Mouse (Mus musculus): ENCODE measurements around the gene B4galt5. TPM values are rescaled to one million over a fixed set of nuclear protein-coding genes. Genes with fewer than 3 reads are reported as not detected.

Gene B4galt5
- polyA plus RNA-seq, 1 experiment from 2014 or later = 14.8 TPM

DNA sequence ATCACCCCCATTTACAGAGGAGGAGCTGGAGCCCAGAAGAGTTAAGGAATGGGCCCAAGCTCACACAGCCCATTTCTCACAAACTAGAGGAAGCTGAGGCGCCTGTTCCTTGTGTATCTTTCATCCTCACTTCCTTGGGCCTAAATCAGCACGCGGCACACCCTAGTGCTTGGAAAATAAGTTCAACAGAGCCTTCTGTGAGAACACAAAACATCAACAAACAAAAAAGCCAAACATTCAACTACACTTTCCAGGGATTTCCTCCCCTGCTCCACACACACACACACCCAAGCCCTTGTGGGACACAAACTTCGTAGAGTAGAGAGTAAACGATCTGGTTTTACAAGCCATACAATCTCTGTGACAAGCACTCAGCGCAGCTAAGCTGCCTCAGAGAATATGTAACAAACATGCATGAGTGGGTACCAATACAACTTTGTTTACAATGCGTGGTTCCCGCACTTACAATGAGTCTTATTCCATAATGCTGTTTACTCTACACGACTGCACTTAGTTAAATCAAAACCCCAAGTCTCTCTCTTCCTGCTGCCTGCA lies 5.7 kb upstream of the B4galt5 start:
- H3K4me3 ChIP-seq = no peak overlapping the region
- H3K4me1 ChIP-seq = peaks cover 6% of the 10 kb centered on the region
- H3K9ac ChIP-seq = no peak overlapping the region
- 66% methylated on average over 9 of the region's 9 CpGs for WGBS
- no peak overlapping the region for H3K27ac ChIP-seq
- H3K9me3 ChIP-seq = no peaks in the 10 kb centered on the region
- no peak for ATAC-seq (ENCODE audit: insufficient number of reproducible peaks, low FRiP score, low TSS enrichment, low read depth)
- H3K27me3 ChIP-seq = no peaks in the 10 kb centered on the region
- no peak overlapping the region for H3K4me2 ChIP-seq
- no peaks in the 10 kb centered on the region for H3K36me3 ChIP-seq

GRCm38 (mm10) chr2:167354046-167354445 lies 5.1 kb upstream of the B4galt5 start:
- no peaks in the 10 kb centered on the region for H3K9me3 ChIP-seq
- no peak overlapping the region for H3K9ac ChIP-seq
- no peak overlapping the region for H3K27ac ChIP-seq
- no peak overlapping the region for H3K4me2 ChIP-seq
- no peaks in the 10 kb centered on the region for H3K36me3 ChIP-seq
- H3K4me1 ChIP-seq = peaks cover 8% of the 10 kb centered on the region
- H3K27me3 ChIP-seq = no peaks in the 10 kb centered on the region
- WGBS = 86% methylated on average over 8 of the region's 8 CpGs
- no peak for ATAC-seq (ENCODE audit: insufficient number of reproducible peaks, low FRiP score, low TSS enrichment, low read depth)
- no peak overlapping the region for H3K4me3 ChIP-seq

- no peak for ATAC-seq (ENCODE audit: insufficient number of reproducible peaks, low FRiP score, low TSS enrichment, low read depth)
- no peak overlapping the region for H3K9ac ChIP-seq
- peaks cover 16% of the 10 kb centered on the region for H3K4me1 ChIP-seq
- H3K36me3 ChIP-seq = no peaks in the 10 kb centered on the region
- no peak overlapping the region for H3K4me2 ChIP-seq
- no peaks in the 10 kb centered on the region for H3K27me3 ChIP-seq
- H3K4me3 ChIP-seq = no peak overlapping the region
- whole genome bisulfite sequencing = 70% methylated on average over 6 of the region's 6 CpGs
- H3K9me3 ChIP-seq = no peaks in the 10 kb centered on the region
- H3K27ac ChIP-seq = no peak overlapping the region
Measured at GRCm38 (mm10) chr2:167352496-167352895, 3.5 kb upstream of the B4galt5 start.

GRCm38 (mm10) chr2:167351371-167351951 lies 2.5 kb upstream of the B4galt5 start:
- Histone ChIP-seq H3K4me3 (no peak overlapping the region), H3K9me3 (no peaks in the 10 kb centered on the region), H3K9ac (no peak overlapping the region), H3K27ac (no peak overlapping the region), H3K4me1 (peaks cover 18% of the 10 kb centered on the region), H3K27me3 (no peaks in the 10 kb centered on the region), H3K4me2 (no peak overlapping the region), H3K36me3 (no peaks in the 10 kb centered on the region)
- no peak for ATAC-seq (ENCODE audit: insufficient number of reproducible peaks, low FRiP score, low TSS enrichment, low read depth)
- WGBS = 30% methylated on average over 9 of the region's 9 CpGs

DNA sequence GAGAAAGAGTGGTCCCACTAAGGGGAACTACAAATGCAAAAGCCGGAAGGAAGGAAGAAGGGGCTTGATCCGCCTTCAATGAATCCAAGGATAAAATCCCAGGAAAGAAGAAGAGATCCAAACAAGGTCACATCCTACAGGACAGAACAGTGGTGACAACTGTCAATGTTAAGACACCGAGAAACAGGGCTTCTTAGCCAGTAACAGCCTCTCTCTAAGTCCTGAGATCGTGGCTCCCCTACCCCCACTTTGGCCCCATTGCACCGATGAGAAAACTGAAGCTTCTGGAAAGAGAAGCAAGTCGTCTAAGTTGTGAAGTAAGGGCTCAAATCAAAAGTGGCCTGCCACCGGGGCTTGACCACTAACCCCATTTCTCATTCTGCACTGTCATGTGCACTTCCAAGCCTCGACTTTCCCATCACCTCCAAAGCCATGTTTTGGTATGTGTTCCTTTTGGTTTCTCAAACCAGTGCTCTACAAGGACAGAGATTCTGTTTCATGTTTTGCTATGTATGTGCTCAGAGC lies 1.2 kb upstream of the B4galt5 start:
- Histone ChIP-seq H3K4me3 (peak overlapping the region; percentile 84; the same call in 1 of the 2 replicates), H3K4me1 (peaks cover 18% of the 10 kb centered on the region), H3K4me2 (peak overlapping the region; percentile 87; the same call in 1 of the 2 replicates), H3K27me3 (no peaks in the 10 kb centered on the region), H3K9me3 (no peaks in the 10 kb centered on the region), H3K36me3 (no peaks in the 10 kb centered on the region), H3K27ac (no peak overlapping the region), H3K9ac (no peak overlapping the region)
- 60% methylated on average over 8 of the region's 8 CpGs for WGBS
- no peak for ATAC-seq (ENCODE audit: insufficient number of reproducible peaks, low FRiP score, low TSS enrichment, low read depth)

DNA sequence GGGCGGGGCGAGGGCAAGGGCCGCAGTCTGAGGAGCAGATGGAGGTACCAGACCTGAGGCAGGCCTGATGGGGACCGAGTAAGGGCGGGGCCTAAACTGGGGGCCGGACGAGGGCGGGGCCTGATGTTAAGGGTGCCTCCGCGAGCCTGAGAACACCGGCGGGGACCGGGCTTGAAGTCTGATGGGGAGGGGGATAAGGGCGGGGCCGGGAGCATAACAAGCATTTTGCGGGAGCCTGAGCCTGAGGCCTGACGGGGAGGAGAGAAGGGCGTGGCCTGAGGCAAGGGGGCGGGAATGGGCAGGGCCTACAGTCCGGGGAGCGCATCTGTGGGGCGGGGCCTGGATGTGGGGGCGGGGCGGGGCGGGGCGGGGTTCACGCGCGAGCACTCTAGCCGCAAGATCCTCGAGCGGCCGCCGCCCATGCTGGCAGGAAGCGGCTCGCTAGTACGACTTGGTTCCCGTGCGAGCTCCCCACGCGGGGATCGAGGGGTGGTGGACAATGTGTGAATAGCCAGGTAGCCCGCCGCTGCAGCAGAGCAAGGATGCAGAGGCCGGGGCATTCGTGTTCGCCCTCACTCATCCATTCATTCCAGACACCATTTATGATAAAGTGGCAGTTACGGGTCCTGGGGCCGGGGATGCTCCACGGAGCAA lies 427 bp upstream of the B4galt5 start:
- peak overlapping the region; percentile 84 for H3K4me3 ChIP-seq

GRCm38 (mm10) chr2:167347991-167348375 lies 1.0 kb downstream of the B4galt5 start:
- Histone ChIP-seq H3K27me3 (no peaks in the 10 kb centered on the region), H3K4me3 (peak overlapping the region; percentile 84), H3K4me2 (peak overlapping the region; percentile 87), H3K27ac (no peak overlapping the region), H3K9ac (peak overlapping the region; percentile 72), H3K36me3 (no peaks in the 10 kb centered on the region), H3K4me1 (peaks cover 18% of the 10 kb centered on the region), H3K9me3 (no peaks in the 10 kb centered on the region)
- WGBS = 7% methylated on average over 11 of the region's 11 CpGs
- no peak for ATAC-seq (ENCODE audit: insufficient number of reproducible peaks, low FRiP score, low TSS enrichment, low read depth)

More for the DNA sequence above, 427 bp upstream of the B4galt5 start:
- H3K9ac ChIP-seq = no peak overlapping the region
- no peak overlapping the region for H3K27ac ChIP-seq
- ATAC-seq (ENCODE audit: insufficient number of reproducible peaks, low FRiP score, low TSS enrichment, low read depth) = peak; percentile 98
- H3K9me3 ChIP-seq = no peaks in the 10 kb centered on the region
- WGBS = under 1% methylated on average over 49 of the region's 50 CpGs
- H3K27me3 ChIP-seq = no peaks in the 10 kb centered on the region
- H3K4me2 ChIP-seq = peak overlapping the region; percentile 87
- peaks cover 18% of the 10 kb centered on the region for H3K4me1 ChIP-seq
- H3K36me3 ChIP-seq = no peaks in the 10 kb centered on the region

- 77% methylated on average over 4 of the region's 4 CpGs for WGBS
- Histone ChIP-seq H3K9me3 (no peaks in the 10 kb centered on the region), H3K27me3 (no peaks in the 10 kb centered on the region), H3K4me2 (peak overlapping the region; percentile 87), H3K4me3 (peak overlapping the region; percentile 84; the same call in 1 of the 2 replicates), H3K9ac (no peak overlapping the region), H3K36me3 (no peaks in the 10 kb centered on the region), H3K27ac (no peak overlapping the region), H3K4me1 (peaks cover 18% of the 10 kb centered on the region)
- no peak for ATAC-seq (ENCODE audit: insufficient number of reproducible peaks, low FRiP score, low TSS enrichment, low read depth)
Measured at GRCm38 (mm10) chr2:167347361-167347760, 1.6 kb downstream of the B4galt5 start.

- no peaks in the 10 kb centered on the region for H3K27me3 ChIP-seq
- no peaks in the 10 kb centered on the region for H3K9me3 ChIP-seq
- WGBS = 42% methylated on average over 7 of the region's 7 CpGs
- no peak overlapping the region for H3K9ac ChIP-seq
- H3K4me1 ChIP-seq = peaks cover 18% of the 10 kb centered on the region
- no peak overlapping the region for H3K4me3 ChIP-seq
- H3K4me2 ChIP-seq = no peak overlapping the region
- H3K36me3 ChIP-seq = no peaks in the 10 kb centered on the region
- no peak overlapping the region for H3K27ac ChIP-seq
- ATAC-seq (ENCODE audit: insufficient number of reproducible peaks, low FRiP score, low TSS enrichment, low read depth) = no peak
Measured at GRCm38 (mm10) chr2:167345508-167346164, 3.3 kb downstream of the B4galt5 start.

DNA sequence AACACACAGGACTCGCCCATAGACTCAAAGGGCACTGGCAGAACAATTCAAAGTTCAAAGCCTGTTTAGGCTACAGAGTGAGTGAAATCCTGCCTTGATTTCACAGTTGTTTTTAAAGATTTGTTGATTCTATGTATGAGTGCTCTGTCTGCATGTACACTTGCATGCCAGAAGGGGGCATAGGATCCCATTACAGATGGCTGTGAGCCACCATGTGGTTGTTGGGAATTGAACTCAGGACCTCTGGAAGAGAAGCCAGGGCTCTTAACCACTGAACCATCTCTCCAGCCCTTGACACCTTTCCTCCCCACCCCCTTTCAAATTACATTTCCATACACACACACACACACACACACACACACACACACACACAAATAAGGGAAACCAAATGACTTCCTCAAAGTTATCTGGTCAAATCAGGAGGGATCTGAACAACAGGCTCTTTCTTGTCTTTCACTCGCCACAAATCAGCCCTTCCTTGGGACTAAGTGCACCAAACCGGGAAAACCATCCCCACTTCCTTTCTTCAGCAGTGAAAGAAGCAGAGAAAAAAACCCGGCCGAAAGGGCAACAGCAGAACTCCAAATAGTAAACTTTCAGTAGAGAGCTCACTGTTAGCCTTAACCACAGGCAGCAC lies 4.0 kb downstream of the B4galt5 start:
- no peak for ATAC-seq (ENCODE audit: insufficient number of reproducible peaks, low FRiP score, low TSS enrichment, low read depth)
- H3K4me3 ChIP-seq = no peak overlapping the region
- H3K9me3 ChIP-seq = no peaks in the 10 kb centered on the region
- WGBS = 38% methylated on average over 5 of the region's 5 CpGs
- H3K27me3 ChIP-seq = no peaks in the 10 kb centered on the region
- H3K9ac ChIP-seq = no peak overlapping the region
- no peak overlapping the region for H3K4me2 ChIP-seq
- H3K4me1 ChIP-seq = peaks cover 15% of the 10 kb centered on the region
- H3K27ac ChIP-seq = no peak overlapping the region
- no peaks in the 10 kb centered on the region for H3K36me3 ChIP-seq

DNA sequence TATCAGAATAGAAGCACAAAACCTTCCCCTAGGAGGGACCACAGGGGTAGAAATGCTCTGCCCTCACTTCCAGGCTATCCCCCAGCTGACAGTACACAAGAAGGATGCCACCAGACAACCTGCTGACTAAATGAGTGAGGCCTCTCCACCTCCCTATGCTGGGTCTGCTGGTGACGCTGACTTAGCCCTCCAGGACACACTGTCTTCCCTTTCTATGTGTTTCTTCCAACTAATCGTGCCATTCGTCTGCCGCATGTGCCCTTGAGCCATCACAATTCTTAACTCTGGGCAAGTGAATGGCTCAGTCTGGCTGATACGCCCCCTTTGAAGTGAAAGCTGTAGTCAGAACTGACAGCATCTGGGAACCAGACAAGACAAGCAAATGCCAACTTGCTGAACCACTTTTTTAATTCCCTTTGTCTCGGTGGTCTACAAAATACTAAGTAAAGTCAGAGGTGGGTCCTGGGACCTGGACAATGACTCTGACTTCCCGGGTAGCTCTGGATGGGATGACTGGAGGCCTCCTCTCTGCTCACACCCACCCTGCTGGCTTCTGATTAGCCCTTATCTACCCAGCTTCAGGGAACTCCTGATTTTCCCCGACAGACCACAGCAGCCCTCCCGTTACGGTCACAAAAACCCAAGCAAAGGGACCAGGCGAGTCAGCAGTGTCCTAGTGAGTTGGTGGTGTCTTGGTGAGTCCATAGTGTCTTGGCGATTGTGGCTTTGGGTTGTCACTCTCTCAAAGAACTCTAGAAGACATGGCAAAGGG lies 5.4 kb downstream of the B4galt5 start:
- H3K9ac ChIP-seq = no peak overlapping the region
- WGBS = 66% methylated on average over 12 of the region's 12 CpGs
- no peaks in the 10 kb centered on the region for H3K9me3 ChIP-seq
- ATAC-seq (ENCODE audit: insufficient number of reproducible peaks, low FRiP score, low TSS enrichment, low read depth) = no peak
- no peaks in the 10 kb centered on the region for H3K36me3 ChIP-seq
- no peak overlapping the region for H3K4me2 ChIP-seq
- H3K4me3 ChIP-seq = no peak overlapping the region
- H3K27me3 ChIP-seq = no peaks in the 10 kb centered on the region
- peaks cover 10% of the 10 kb centered on the region for H3K4me1 ChIP-seq
- no peak overlapping the region for H3K27ac ChIP-seq
